Mouse (Mus musculus) lung, adult 2 months (tissue): ENCODE results near the gene Sp7.

Source experiments
- CTCF ChIP-seq: fragments of 200-500 bp; IDR thresholded peaks from 2 replicates; pipeline ENCODE4 v1.5.1; 2011; ENCODE audit warnings: mild to moderate bottlenecking, low read length, control low read depth; ENCODE audit not compliant: insufficient read depth
- POLR2A ChIP-seq: fragments of 200-500 bp; IDR thresholded peaks from 2 replicates; pipeline ENCODE4 v1.6.1; 2011; ENCODE audit warnings: low read depth, mild to moderate bottlenecking, control low read depth, low read length, borderline replicate concordance; ENCODE audit errors: extremely low read depth

DNA sequence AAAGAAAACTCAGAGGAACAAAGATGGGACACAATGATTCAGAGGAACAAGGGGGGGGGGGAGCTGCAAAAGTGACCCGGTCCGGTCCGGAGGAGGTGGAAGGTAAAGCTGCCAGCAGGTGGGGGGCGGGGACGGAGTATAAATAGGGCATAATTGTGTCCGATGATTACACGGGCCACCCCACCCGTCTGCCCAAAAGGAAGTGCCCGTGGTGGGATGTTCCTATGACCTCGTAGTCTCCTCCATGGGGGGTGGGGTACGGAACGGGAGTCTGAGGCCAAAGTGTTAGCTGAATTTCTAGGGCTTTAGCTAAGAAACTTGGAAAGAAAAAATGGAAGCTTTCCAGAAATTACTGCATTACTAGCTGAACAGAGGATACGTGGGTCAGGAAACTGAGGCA is 3.0 kb upstream of the Sp7 start:
- TF ChIP-seq CTCF (no peak), POLR2A (no peak)
